Mouse (Mus musculus) heart, postnatal 36 days (tissue): ENCODE data around the gene Scd3. TPM values are rescaled to one million over a fixed set of nuclear protein-coding genes. Genes with fewer than 3 reads are reported as not detected.
A peak's percentile ranks its signal among the peaks of the same experiment; 100 is the strongest.

Experiments
- DNase-seq, 2 experiments: peaks; one replicate each; pipeline ENCODE4 v3.0.0; 2021 to 2022
- intact Hi-C: fragments of 180-260 bp; cut with DNase I; formaldehyde crosslinking; loops from one replicate; pipeline ENCODE4 v1.15.1; 2025
- total RNA-seq, 2 experiments: library from RNA; stranded (reverse); gene quantifications; 2 replicates each; pipeline ENCODE4 v1.2.3; 2021

Gene Scd3
- total RNA-seq = not detected

DNA sequence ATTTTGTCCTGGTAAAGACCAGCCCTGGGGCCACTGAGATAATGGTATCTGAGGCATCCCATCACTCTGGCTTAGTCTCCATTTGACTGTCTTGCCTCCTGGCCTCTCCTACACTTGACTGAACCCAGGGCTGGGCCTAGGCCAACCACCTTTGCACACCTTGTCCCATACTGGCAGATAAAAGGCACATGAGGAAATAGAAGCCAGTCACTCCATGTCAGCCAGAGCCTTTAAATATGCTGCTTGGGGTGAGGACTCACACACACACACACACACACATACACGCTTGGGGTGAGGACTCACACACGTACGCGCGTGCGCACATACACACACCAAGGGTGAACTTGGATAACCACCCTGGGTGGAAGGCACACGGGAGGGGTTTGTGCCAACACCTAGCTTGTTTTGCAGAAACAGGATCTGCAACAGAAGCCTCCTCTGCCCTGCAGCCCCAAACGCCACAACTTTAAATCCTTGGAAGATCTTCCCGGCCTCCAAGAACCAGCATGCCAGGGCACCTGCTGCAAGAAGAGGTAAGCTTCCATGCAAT lies at the start of gene Scd3:
Gene Scd3, plus strand, starts transcription at position 255 of the 550 bp plus-strand sequence.
- DNase-seq = no peak
- intact Hi-C loops = no loop called here

DNA sequence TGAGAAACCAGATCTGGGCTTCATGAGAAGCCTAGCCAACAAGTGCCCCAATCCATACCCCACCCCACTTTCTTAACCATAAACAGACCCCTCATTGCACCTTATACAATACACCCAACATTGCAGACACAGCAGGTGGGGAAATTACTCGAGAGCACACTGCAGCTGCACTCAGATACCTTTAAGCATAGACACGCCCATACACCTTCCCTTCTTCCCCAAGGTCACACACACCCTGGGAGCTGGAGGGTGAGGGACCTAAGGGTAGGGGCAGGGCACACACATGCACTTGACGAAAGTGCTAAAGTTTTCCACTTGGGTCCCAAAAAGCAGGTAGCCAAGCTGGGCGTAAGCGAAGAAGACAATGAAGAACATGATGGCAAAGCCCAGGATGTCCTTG lies 49.3 kb upstream of the Scd3 start:
- intact Hi-C loops = no loop called here
- no peak for DNase-seq

DNA sequence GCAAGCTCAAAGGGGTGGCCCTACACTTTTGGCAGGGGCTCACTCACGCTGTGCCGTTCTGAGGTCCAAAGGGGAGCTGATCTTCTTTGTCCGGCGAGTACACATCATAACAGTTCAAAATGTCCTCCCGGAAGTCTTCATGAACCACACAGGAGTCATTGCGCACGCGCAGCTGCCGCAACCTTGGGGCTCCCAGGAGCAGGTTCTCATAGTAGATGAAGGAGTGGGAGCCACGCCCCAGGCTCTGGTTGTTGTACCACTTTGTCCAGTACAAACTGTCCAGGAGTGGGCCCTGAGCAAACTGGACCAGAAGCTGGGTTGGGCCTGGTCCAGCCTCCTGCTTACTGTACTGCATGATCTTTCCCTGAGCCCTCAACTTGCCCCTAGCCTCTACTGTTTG lies 46.1 kb upstream of the Scd3 start:
- intact Hi-C loops = no loop called here
- no peak for DNase-seq

DNA sequence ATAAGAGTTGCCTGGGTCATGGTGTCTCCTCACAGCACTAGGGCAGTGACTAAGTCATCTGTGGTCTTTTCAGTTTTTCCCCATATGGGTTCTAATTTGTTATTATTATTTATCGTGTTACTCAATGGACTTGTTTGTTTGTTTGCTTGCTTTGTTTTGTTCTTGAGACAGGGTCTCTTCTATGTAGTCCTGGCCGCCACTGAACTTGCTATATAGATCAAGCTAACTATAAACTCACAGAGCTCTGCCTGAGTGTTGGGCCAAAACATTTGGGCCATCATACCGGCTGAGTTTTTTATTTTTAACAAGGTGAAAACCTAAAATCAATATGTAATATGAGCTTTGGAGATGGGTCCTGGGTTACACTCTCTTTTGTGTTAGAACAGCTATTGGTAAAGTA lies 43.7 kb upstream of the Scd3 start:
- intact Hi-C loops = no loop called here

DNA sequence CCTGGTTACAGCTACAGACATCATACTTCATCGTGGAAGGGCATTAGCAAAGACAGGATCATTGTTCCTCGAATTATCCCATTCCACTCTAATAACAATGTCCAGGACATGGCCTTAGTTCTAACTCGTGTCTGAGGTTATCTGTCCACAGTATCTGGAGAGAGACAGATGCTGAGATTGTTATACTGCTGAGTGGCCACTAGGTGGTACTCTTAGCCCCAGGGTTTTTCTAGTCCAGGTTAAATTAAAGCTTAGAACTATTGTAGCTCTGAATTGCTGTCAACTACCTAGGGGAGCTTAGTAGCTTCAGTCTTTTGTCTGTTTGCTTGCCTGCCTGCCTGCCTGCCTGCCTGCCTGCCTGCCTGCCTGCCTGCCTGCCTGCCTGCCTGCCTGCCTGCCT lies 41.6 kb upstream of the Scd3 start:
- DNase-seq = no peak
- intact Hi-C loops = loop anchor here (10.0 kb wide), 1 partner anchor 133 kb away; the partner anchor contains the start of gene Scd2

More for the DNA sequence above, 43.7 kb upstream of the Scd3 start:
- no peak for DNase-seq

DNA sequence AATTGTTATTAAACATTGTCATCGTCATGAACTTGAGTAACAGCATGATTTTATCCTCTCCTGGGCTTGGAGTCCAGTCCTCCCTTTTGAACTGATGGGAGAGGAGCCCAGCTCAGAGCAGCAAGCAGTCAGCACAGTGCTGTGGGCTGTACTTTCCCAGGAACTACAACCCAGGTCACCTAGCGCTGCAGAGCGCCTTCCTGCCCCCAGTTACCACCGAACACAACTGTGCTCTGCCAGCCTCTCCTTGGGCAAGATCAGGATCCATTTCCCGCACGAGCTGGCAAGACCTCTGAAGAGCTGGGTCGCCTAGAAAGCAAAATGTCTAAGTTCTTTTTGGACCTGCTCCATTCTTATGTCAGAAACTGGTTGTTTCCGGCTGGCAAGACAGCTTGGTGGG lies 28.2 kb upstream of the Scd3 start:
- no peak for DNase-seq
- intact Hi-C loops = no loop called here

DNA sequence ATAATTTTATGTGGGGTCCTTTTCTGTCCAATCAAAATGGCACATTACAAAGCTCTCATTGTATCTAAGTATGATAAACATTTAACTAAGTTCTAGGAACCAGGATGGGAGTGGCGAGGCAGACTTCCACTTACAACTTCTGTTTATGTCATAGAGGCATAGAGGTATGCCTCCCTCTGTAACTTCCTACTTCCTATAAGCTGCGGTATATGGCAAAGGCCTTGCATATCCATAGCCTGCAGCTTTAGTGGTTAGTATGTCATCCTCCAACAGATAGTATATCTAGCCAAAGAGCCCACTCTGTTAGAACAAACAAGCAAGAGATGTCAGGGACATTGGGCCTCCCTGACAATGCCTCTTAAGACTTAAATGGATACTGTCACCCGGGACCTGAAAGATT lies 26.3 kb upstream of the Scd3 start:
- DNase-seq = no peak
- intact Hi-C loops = no loop called here

DNA sequence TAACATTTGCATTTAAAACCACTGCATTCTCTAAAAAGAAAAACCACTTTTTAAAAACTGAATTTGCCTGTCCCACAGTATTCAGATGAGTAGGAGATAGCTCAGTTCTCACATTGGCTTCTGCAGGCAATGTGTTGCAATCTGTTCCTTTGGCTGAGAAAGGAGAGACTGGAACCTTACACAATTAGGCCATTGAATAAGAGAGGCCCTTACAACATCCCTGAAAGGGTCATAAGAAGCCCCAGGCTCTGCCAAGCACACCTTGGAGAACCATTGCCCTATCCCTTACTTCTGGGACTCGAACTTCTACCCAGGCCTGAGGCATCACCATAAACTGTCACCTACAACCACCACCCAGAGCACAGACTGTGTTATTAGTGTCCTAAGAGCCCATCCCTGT lies 22.6 kb upstream of the Scd3 start:
- intact Hi-C loops = no loop called here
- DNase-seq = no peak

DNA sequence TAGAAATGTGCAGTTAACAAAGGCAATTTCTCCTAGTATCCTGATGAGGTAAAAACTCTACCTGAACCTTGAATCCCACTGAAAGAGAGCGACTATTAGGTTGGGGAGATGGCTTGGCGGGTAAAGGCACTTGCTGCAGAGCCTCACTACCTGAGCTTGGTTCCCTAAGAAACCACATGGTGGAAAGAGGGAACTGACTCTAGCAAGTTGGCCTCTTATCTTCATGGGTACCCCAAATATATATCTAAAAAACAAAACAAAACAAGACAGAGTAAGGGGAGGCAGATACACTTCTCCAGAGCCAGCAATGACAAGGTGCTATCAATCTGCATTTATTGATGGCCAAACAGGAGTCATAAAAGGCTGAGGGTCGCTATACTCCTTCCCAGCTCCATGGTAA lies 19.1 kb upstream of the Scd3 start:
- DNase-seq = no peak
- intact Hi-C loops = no loop called here

DNA sequence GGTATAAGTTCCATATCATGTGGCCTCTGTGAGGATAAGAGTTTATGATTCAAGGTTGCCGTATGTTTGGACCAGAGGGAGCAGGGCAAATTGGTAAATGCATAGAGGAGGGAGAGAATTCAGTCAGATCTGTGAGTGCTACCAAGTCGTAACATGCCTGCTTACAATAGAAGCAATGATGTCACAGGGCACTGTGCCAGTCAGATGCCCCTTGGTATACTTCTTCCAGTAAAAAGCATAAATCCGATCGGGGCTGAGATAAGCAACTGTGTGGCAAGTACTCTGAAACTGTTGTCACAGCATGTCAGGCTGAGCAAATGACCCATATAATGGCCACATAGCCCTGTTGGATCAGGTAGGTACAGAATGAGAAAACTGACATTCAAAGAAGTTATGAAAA lies 14.0 kb upstream of the Scd3 start:
- intact Hi-C loops = no loop called here
- DNase-seq = no peak

DNA sequence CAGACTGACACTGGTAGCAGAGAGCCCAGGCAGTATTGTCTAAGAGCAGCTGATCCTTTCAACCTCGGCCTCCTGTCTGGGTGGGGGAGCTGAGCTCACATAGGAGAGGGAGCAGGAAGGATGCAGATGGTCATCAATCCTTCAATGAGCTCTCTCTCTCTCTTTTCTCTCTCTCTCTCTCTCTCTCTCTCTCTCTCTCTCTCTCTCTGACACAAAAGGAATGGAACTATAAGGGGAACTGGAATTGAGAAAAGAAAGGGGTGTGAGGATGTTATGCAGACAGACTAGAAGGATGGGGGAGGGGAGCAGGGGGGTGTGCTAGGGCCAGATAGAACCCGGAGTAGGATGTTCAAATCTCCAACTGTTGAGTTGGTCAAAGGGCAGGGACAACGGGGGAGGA lies 10.7 kb upstream of the Scd3 start, which contains the start of gene Pkd2l1:
Gene Pkd2l1, minus strand, starts transcription at position 101 of the 400 bp plus-strand sequence.
- no peak for DNase-seq
- intact Hi-C loops = no loop called here

DNA sequence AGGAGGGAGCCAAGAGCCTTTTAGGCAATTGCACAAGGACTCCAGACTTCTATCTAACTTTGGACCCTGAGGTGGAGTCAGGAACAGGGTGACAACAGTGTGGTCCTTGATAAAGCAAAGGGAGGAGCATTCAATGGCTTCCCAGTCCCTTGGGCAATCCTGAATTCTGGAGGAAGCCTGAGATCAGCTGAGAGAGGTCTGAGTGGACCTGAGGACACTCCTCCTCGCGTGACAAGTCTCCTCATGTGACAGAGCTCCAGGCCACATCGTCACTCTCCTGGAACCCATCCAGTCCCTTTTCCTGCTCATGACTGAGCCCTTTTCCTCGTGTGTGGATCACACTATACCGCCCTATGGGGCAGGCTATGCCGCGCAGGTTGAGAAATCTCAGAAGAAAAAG lies 9.2 kb upstream of the Scd3 start:
- intact Hi-C loops = no loop called here
- DNase-seq = peak in 1 of 2 experiments; percentile 8

DNA sequence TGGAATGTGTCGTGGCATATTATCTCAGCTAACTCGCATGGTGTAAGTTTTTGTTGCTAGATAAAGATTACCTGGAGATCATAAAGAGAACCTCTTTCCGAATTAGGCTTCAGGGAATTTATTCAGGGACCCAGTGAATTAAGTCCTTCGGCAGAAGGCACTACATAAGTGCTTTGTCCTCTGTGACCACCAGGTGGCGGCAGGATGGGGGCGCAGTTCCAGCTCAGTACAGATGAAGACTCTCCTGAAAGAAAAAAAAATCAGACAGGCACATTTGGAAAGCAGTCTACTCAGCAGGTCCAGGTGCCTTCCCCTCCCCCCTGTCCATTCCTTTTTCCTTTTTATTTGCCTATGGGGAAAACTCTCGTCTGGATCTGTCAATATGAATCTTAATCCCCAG lies 7.9 kb upstream of the Scd3 start:
- intact Hi-C loops = no loop called here
- DNase-seq = peak; percentile 45 to 70

DNA sequence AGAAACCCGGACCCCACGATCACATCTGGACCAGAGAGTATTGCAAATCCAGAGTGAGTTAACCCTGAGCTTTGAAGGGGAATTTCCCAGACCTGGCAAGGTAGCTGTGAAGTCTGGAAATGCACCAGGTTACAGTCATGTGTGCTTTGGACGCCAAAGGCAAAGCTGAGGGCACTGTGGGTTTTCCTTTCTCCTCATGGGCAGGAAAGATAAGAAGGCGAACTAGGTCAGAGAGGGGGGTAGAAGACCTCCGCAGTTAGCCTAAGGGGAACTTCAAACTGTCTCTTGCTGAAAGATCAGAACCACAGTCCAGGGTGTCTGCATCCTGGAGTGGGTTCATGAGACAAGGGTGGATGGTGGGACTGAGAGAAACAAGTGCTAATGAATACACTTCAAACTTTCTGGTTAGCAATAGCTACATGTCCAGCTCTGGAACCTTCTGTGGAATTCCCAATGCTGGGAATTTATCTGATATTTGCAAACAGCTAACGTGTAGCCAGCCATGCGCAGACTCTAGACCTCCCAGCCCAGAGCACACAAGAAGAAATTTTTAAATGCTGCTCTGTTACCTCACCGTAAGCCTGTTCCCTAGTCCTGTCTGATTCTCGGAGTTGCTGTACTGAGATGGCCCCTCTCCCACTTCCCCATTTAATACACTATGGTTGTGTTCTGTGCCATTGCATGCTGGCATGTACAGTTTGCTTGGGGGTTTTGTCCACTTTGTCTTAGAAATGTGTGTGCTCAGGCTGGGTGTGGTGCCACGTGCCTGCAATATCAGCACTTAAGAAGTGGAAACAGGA lies 5.8 kb upstream of the Scd3 start:
- intact Hi-C loops = loop anchor here (2.0 kb wide), 1 partner anchor 98 kb away; no protein-coding TSS in a partner anchor

DNA sequence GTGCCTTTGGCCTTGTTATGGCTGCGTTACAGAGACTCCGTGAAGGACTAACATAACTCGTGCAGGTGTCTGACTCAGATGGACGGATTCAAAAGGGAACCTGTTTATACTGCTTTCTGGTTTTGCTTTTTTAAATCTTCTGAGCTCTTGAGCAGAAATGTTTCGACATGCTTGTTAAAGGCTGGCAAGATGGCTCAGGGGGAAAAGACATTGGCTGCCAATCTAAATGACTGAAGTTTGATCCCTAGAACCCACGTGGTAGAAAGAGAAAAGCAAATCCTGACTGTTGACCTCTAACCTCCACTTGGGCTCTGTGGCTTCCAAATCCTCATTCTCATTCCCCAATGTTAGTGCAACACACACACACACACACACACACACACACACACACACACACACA lies 4.6 kb upstream of the Scd3 start:
- intact Hi-C loops = no loop called here
- DNase-seq = no peak

More for the DNA sequence above, 5.8 kb upstream of the Scd3 start:
- DNase-seq = no peak

DNA sequence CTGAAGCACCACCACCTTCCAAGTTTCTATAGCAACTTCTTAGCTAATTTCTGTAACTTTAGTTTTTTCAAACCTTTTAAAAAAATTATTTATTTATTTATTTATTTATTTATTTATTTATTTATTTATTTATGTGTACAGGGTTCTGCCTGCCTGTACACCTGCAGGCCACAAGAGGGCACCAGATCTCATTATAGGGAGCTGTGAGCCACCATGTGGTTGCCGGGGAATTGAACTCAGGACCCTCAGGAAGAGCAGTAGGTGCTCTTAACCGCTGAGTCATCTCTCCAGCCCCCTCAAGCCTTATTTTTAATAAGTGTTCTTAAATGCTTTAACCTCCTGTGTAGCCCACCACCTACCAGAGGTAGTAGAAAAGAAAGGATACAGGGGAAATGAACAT lies 4.1 kb upstream of the Scd3 start:
- intact Hi-C loops = no loop called here

DNA sequence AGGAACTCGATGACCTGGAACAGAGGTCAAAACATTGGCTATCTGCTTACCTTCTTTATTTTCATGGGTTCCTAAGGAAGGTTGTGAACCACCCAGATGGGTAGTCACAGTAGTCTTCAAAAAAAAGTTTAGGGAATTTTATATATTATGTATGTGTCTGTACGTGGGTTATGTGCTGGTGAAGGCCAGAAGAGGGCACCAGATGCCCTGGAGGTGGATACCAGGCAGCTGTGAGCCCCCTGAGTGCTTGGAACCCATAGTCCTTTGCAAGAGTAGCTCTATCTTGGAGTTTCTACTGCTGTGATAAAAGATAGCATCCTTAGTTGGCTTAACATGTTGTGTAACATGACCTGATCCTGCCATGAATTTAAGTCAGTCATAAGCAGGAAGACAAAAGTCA lies 4.0 kb downstream of the Scd3 start:
- intact Hi-C loops = no loop called here

More for the DNA sequence above, 4.1 kb upstream of the Scd3 start:
- DNase-seq = no peak

DNA sequence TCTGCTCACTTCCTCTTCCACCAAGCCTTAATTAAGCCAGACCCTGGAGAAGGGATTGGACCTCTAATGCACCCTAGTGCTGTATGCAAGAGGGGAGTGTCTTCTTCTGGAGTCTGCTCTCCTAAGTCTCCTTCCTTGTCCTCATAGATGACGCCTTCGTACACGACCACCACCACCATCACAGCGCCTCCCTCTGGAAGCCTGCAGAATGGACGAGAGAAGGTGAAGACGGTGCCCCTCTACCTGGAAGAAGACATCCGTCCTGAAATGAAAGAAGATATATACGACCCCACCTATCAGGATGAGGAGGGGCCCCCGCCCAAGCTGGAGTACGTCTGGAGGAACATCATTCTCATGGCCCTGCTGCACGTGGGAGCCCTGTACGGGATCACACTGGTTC lies 12.2 kb downstream of the Scd3 start:
- no peak for DNase-seq
- intact Hi-C loops = no loop called here

More for the DNA sequence above, 4.0 kb downstream of the Scd3 start:
- DNase-seq = no peak

DNA sequence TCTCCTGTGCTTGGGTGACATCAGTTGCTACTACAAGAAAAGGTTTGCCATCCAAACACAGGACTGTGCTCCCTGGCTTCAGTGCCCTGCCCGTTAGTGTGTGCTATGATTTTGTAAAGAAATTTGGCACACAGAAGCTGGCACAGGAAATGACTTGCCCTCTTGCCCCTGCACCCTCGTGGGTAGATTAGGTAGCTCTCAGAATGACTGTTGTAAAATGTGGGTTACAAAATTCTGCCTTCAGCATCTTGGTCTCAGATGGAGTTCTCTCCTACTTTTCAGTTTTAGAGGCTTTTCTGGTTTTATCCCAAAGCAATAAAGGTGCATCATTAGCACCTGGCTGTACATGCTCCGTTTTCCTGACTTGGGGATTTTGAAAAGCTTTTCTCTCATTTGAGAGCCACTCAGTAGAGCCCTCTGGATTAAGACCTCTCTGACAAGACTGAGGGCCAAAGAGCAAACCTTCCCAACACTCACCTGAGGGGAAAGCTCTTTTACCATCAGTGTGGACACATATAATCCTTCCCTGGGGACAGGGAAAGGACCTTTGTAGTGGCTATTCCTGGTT lies 15.0 kb downstream of the Scd3 start:
- intact Hi-C loops = no loop called here
- DNase-seq = no peak

DNA sequence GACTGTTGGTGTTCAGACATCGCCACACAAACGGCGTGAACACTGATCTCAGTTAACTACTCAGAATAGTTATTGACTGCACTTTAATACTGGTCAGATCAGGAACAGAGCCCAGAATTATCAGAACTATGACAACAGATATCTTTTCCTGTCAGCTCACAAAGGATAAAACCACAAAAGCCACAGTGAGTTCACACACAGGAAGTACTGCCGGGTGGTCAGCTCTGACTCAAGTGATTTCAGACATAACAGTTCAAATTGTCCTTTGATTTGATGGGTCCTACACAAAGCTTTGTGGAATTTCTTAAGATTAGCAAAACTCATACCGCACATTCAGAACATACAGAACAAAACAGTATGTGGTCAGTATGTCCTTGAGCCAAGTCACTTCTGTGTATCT lies 22.7 kb downstream of the Scd3 start:
- DNase-seq = no peak
- intact Hi-C loops = no loop called here

DNA sequence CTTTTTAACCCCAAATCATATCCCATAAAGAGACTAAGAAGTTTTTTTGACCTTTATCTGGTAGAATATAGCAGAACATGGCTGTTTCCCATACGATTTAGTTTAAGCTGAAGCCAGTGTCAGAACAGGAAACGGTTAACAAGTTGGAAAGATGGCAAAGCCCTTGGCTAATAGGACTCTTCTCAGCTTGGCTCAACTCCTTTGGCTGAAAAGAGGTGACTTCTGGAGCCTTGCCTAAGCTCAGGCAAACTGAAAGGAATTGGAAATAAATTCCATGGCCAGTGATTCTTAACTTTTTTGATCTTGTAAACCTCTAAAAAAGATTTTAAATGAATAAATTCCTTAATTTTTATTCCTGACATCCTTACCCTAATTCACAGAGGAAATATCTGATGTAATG lies 26.7 kb downstream of the Scd3 start:
- intact Hi-C loops = no loop called here
- no peak for DNase-seq

DNA sequence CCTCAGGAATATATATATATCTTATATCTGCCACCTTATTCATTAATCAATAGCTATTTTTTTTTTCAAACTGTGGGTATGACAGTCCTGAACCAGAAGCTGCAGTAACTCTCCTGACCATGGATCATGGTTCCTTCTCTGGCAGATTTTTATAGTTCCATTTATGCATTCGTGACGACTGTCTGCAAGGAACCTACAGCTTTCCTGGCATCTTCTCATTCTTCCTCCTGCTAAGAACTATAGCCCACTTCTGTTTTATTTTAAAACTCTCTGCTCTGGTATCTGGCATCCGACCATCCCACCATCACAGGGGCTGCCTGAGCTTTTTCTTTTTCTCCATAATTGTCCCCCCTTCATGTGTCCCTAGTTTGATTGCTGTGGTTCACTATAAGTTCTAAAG lies 27.1 kb downstream of the Scd3 start:
- DNase-seq = no peak
- intact Hi-C loops = no loop called here
